Mouse (Mus musculus) left cerebral cortex, adult 8-10 months (tissue): ENCODE data around the gene Gucy2f. TPM values are rescaled to one million over a fixed set of nuclear protein-coding genes. Genes with fewer than 3 reads are reported as not detected.
"Not testable (repeated sequence)": the region's sequence is repeated elsewhere in the genome, so short reads cannot be mapped to it uniquely, and the experiment has no call there.

Experiments used
- DNase-seq, 2 experiments: peaks; one replicate each; pipeline ENCODE4 v3.0.0; 2022; ENCODE audit warnings: low spot score in 2 of 2
- total RNA-seq, 4 experiments: library from RNA; stranded (reverse); gene quantifications; 2 replicates each; pipeline ENCODE4 v1.2.4; 2022

The Gucy2f gene
- under 1 TPM; 0.38 to 0.83 (median 0.62) TPM for total RNA-seq

DNA sequence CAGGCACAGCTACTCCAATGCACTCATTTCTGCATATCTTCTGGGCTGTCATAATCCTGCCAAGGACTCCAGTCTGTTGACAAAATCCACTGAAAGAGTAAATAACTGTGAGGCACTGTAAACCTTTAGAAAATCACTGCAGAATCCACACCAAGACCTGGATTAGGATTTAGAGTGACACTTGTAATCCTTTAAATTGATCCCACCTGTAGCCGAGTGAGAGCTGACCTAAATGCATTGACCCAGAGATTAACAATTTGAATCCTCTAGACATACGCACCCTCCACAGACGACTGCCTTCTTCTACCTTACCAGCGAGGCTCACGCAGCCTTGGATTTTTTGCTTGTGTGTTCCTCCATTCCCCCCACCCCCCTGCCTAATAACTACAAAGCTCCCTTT lies at the start of gene Gucy2f:
Gene Gucy2f (minus strand): TSS at position 101 of the 400 bp plus-strand sequence.
- DNase-seq = no peak

DNA sequence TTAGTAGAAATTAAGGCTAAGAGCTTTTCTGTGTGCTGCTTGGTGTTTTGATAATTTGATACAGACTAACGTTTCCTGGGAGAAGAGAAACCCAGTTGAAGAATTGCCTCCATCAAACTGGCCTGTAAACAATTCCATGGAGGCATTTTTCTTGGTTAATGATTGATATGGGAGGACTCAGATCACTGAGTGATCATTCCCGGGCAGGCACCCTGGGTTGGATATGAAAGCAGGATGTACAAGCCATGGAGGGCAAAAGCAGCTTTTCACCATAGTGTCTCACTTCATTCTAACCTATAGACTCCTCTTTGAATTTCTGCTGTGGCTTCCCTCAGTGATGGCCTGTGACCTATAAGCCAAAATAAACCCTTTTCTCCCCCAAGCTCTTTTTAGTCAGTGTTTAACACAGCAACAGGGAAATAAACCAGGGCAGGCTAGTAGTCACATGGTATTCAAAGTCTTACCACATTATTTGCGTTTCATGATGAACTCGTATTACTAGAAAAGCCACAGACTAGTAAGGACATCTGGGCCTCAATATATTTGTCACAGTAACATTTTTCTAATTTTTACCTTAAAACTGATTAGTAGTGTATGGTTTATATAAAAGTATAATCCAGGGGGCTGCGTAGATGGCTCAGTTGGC lies 49.1 kb upstream of the Gucy2f start:
- no peak for DNase-seq

DNA sequence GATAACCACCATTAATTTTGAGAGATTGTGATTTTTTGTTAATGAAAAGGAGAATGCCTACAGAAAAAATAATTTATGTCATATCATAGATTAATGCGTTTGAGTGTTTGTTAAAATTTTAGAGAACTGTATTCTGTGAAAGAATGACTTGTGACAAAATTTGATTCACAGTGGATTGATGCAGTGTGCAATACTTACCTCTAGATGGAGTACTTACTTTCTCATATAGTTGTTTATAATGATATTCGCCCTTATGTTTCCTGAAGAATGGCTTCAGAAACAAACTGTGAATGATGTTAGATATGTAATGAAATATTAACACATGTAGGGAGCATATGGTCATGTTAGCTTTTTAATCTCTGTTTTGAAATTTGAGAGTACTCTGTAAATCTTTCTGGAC lies 40.4 kb upstream of the Gucy2f start:
- no peak for DNase-seq

DNA sequence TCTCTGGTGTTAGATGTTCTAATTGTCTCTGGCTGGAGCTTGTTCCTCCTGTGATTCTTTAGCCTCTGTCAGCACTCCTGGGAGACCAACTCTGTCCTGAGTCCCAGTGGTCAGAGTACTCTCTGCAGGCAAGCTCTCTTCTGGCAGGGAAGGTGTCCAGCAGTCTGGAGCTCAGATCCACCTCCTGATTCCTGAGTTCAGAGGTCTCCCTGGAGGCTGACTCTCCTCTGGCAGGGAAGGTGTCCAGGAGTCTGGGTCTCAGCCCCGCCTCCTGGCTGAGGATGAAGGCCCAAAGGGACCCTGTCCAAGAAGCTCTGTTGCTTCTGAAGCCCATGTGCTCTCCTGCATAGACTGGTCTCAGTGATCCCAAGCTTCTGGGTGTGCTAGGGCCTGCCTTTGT lies 39.4 kb upstream of the Gucy2f start:
- DNase-seq = not testable (repeated sequence)

- DNase-seq = no peak
Measured at GRCm38 (mm10) chrX:142228769-142229158, 32.0 kb upstream of the Gucy2f start.

DNA sequence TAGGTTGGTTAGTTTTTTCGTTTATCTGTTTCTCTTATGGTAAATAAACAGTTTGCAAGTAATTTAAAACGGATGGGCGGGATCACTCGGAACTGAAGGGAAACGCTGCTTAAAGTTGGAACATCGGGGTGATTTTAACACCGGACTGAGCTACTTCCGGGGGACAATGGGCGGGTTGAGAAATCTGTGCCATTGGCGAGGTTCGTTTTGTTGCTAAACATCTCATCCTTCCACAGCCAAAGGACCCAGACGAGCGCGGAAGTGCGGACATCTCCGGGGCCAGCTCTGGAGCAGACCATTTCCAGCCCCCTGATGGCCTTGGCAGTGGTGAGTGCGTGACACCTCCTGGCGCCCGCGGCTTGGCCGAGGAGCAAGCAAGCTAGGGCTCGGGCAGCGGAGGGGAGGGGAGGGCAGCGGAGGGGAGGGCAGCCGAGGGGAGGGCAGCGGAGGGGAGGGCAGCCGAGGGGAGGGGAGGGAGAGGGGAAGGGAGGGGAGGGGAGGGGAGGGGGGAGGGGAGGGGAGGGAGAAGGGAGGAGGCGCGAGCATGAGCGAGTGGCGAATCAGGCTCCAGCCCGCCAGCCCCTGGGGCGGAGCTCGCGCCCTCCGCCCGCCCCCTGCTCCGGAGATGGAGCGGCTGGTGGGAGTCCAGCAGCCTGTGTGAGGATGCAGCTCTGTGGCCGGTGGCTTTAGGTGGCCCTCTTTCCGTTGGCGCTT lies 31.5 kb upstream of the Gucy2f start:
- peak; percentile 43 to 65 for DNase-seq

- no peak for DNase-seq
Measured at GRCm38 (mm10) chrX:142227398-142228054, 30.8 kb upstream of the Gucy2f start.

GRCm38 (mm10) chrX:142226542-142226941 lies 29.8 kb upstream of the Gucy2f start, which contains the start of gene Nxt2:
Nxt2 (plus strand) TSS chrX:142226770.
- no peak for DNase-seq

DNA sequence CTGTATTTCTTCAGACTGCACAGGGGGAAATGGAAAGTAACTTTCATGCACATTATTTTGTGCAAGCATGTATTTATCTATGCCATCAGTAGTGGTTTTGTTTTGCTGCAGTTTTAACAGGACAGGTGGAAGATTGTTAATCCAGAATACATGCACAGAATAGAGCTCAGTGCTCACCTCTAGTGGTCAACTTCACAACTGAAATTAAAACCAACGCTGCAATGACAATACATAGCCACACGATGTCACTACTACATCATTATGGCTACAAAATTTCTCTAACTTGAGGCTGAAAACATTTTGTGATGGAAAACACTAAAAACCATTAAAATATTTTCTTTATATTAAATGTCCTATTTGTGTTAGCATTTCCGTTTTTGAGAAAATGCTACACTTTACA lies 3.6 kb upstream of the Gucy2f start:
- peak; percentile 3 to 7 for DNase-seq

DNA sequence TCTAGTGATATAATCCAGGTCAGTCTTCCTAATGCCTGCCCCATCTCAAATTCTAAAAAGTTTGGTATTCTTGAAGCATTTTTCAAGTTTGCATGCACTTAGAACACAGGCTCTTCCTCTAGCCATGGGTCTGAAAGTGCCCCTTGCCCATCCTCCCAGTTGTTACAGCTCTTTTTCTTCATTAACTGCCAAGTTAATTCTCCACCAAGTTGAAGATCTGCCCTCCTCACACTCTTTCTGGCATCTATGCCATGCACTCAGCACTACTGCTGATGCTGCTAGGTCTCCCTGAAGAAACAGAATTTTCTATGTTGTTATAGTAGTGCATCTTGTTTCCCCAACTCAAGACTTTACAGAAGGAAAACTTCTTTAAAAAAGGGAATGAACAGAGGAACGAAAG lies 1.2 kb downstream of the Gucy2f start:
- no peak for DNase-seq

DNA sequence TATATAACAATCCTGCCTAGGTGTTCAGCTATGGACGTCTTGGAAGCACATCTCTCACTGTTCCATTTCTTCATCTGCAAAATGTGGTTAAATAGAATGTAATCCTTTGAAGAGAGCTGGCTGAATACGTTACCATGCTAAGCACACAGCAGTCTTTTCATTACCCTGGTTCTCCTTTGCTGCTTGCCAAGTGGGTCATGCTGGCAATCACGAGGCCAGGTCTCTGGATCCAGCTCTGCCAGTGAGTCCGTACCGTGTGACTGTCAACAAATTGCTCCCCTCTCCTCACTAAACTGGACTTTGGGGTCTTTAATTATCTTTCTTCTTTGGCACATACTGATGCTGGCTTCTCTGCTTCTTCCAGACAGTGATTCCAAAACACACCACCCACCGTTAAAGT lies 2.3 kb downstream of the Gucy2f start:
- DNase-seq = peak in 1 of 2 experiments; percentile 9

- DNase-seq = no peak
Measured at GRCm38 (mm10) chrX:142190355-142190754, 6.4 kb downstream of the Gucy2f start.

DNA sequence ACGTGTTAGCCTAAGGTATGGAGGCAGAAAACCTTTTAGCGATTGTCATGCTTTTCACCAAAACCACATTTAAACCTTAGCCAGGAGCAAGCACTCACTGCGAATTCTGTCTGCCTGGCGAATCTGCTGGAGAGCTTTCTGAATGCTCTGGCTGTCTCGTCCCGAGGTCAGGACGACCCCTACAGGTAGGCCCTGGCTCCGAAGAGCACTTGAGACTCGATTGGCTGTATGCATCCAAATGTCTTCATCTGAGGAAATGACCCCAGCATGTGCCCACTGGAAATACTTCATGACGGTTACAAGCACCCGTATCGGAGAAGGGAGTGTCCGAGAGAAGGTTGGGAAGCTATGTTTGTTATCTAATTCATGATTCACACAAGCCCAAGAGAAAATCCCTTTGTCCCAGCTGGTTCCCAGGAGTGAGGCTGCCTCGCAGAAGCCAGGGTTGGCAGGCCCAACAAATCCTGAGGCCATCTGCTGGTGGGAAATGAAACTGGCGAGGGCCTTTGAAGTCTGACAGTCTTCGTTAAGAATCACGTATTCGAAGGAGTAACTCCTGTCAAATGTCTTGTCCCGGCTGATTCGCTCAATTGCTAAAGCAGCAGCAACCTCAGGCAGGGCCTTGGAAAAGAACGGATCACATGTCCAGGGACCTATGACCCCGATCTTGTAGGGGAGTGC lies 7.6 kb downstream of the Gucy2f start:
- peak; percentile 12 to 15 for DNase-seq

DNA sequence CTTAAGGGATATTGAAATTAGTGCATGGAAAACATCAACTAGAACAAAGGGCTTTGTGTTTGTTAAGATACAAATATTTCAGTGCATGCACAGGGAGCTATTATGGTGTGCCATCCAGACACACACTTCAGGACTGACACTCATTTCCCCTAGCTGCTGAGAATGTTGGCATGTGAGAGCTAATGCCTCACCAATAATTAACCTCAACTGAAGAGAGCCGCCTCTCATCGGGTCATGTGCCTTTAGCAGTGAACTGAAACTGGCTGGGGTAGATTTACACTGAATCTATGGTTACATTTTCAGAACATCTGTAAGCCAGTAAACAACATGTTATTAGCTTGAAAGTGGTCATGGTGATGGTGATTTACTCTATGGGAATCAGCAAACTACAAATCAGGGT lies 14.7 kb downstream of the Gucy2f start:
- no peak for DNase-seq

DNA sequence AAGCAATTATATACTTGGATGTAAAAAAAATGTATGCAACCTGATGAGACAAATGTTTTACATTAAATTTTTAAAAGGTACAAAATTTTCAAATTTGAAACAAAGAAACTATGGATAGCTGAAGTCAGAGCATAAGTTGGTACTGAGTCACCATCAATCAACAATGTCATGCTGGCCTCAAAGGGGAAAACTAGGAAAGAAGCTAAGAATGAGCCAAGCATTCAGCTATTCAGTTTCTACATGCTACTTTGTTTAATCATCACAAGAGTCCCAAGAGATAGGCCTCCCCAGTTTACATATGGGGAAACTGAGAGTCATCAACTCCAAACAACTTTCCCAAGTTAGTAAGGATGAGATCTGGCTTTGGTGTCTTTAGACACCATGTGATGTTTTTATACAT lies 19.8 kb downstream of the Gucy2f start:
- DNase-seq = no peak

DNA sequence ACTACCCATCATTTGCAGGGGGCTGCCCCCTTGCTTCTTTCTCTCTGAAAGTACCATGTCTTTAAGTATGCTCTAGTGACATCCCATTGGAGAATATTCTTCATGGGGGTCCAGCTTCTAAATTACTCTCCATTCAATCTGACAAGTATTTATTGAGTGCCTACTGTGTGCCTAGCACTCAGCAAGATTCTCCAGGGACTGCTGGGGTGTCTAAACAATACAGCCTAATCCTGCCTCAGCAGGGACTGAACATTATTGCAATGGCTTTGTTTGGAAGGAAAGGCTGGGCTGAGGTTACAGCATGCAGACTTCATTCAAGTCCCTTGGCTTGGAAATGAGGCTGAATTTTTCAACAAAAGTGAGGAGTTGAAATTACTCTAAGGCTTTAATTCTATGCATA lies 81.0 kb downstream of the Gucy2f start:
- DNase-seq = no peak

DNA sequence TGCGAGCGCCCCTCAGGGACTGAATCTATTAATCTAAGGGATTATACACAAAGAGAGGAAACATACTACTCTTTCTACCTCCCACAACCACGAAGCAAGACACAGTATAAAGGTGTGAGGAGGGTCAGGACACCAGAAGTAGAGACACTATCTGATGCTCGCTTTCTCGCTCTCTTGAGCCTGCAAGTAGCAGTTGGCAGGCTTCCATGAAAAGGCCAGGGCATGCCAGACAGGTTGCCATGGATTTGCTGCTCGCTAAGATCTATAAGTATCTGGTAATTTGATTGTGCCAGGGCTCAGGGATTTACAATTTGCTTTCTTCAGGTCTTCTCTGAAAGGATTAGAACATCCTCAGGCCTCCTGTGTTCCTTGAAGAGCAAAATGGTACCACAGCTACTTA lies 85.5 kb downstream of the Gucy2f start:
- DNase-seq = no peak

DNA sequence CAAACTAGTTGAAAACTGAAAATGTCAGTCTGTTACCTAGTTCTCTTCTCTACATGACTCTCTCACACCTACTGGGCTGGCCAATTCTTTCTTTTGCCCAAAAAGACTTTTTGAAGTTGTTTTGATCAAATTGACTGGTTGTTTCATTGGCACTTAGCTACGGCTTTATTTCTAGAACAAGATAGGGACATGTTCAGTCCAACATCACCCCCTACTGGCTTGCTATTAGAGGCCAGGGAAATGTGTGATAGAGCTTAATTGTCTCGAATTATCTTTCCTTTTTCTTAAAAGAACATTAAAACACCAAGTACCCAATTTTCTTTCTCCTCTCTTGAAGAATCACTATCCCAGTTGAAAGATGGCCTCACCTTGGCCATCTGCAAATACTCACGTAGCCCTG lies 99.8 kb downstream of the Gucy2f start:
- DNase-seq = no peak

DNA sequence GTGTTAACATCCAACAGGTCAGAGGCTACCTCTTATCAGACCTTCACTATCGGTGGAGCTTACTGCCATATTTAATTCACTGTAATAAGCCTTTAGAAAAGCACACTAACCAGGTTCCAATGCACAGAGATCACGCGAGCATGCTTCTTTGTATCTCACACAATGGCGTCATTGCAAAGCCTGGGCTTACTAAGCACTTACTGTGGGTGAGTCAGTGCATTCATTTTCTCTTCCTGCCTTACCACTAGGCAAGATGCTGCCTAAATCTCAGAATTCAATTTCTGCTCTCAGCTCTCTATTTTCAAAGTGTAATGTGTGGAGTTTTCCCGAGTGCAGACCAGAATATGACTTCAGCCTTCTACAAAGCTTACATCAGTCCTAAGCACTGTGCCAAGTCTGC lies 101.2 kb downstream of the Gucy2f start:
- DNase-seq = no peak

GRCm38 (mm10) chrX:142062585-142062984 lies 134.1 kb downstream of the Gucy2f start:
- no peak for DNase-seq
